Mouse (Mus musculus): Measurements from ENCODE around the gene Scnn1a.

Gene Scnn1a

GRCm38 (mm10) chr6:125308921-125309320, 11.5 kb upstream of the Scnn1a start:
- in situ Hi-C loops (cut with MboI, MseI) = no loop called here

- in situ Hi-C loops (cut with MboI, MseI) = no loop called here
Observed at GRCm38 (mm10) chr6:125309406-125309805, 11.1 kb upstream of the Scnn1a start.

GRCm38 (mm10) chr6:125312171-125312570, 8.3 kb upstream of the Scnn1a start:
- in situ Hi-C loops (cut with MboI, MseI) = no loop called here

- in situ Hi-C loops (cut with MboI, MseI) = no loop called here
Observed at GRCm38 (mm10) chr6:125312581-125313355, 7.7 kb upstream of the Scnn1a start.

- in situ Hi-C loops (cut with MboI, MseI) = no loop called here
Observed at GRCm38 (mm10) chr6:125313546-125314230, 6.8 kb upstream of the Scnn1a start, which contains the start of gene Ltbr. TSS of gene Ltbr (minus strand) at chr6:125313885.

- in situ Hi-C loops (cut with MboI, MseI) = no loop called here
Observed at GRCm38 (mm10) chr6:125314231-125314563, 6.3 kb upstream of the Scnn1a start.

- in situ Hi-C loops (cut with MboI, MseI) = no loop called here
Observed at GRCm38 (mm10) chr6:125314746-125315145, 5.7 kb upstream of the Scnn1a start.

- in situ Hi-C loops (cut with MboI, MseI) = no loop called here
Observed at GRCm38 (mm10) chr6:125317077-125317476, 3.4 kb upstream of the Scnn1a start.

GRCm38 (mm10) chr6:125318981-125319918, 1.2 kb upstream of the Scnn1a start:
- in situ Hi-C loops (cut with MboI, MseI) = no loop called here

GRCm38 (mm10) chr6:125319919-125320296, 551 bp upstream of the Scnn1a start:
- in situ Hi-C loops (cut with MboI, MseI) = no loop called here

- in situ Hi-C loops (cut with MboI, MseI) = no loop called here
Observed at GRCm38 (mm10) chr6:125321114-125321855, 826 bp downstream of the Scnn1a start.

GRCm38 (mm10) chr6:125322794-125323193, 2.3 kb downstream of the Scnn1a start:
- in situ Hi-C loops (cut with MboI, MseI) = no loop called here

- in situ Hi-C loops (cut with MboI, MseI) = no loop called here
Observed at GRCm38 (mm10) chr6:125323547-125323946, 3.1 kb downstream of the Scnn1a start.

- in situ Hi-C loops (cut with MboI, MseI) = no loop called here
Observed at GRCm38 (mm10) chr6:125325337-125325736, 4.9 kb downstream of the Scnn1a start.

GRCm38 (mm10) chr6:125328243-125328642, 7.8 kb downstream of the Scnn1a start:
- in situ Hi-C loops (cut with MboI, MseI) = no loop called here

- in situ Hi-C loops (cut with MboI, MseI) = no loop called here
Observed at GRCm38 (mm10) chr6:125330626-125331326, 10.3 kb downstream of the Scnn1a start.

- in situ Hi-C loops (cut with MboI, MseI) = no loop called here
Observed at GRCm38 (mm10) chr6:125333112-125333899, 12.8 kb downstream of the Scnn1a start.

- in situ Hi-C loops (cut with MboI, MseI) = no loop called here
Observed at GRCm38 (mm10) chr6:125334356-125334755, 13.9 kb downstream of the Scnn1a start.

GRCm38 (mm10) chr6:125338791-125339660, 18.6 kb downstream of the Scnn1a start:
- in situ Hi-C loops (cut with MboI, MseI) = no loop called here
